Mouse (Mus musculus) stomach, embryonic 15.5 days (tissue): ENCODE data around the gene Hist1h2bq. TPM values are rescaled to one million over a fixed set of nuclear protein-coding genes. Genes with fewer than 3 reads are reported as not detected.

Source experiments
- ATAC-seq: fragments of 200-750 bp; cut with Nextera tagmentation; 2 replicates; pipeline ENCODE4 v1.8.0; 2017; ENCODE audit warnings: low read depth, moderate number of reproducible peaks, moderate TSS enrichment; ENCODE audit not compliant: insufficient read depth, low FRiP score
- H3K27ac ChIP-seq: fragments of 300-500 bp; sonication (generic); 2 replicates; pipeline ENCODE4 v1.5.1; 2015; ENCODE audit warnings: mild to moderate bottlenecking, inconsistent platforms
- H3K27me3 ChIP-seq: fragments of 300-500 bp; sonication (generic); replicated peaks from 2 replicates; pipeline ENCODE4 v1.6.1; 2015; ENCODE audit warnings: inconsistent platforms
- H3K36me3 ChIP-seq: fragments of 300-500 bp; sonication (generic); 2 replicates; pipeline ENCODE4 v1.6.1; 2015; ENCODE audit warnings: inconsistent platforms
- H3K4me1 ChIP-seq: fragments of 300-500 bp; sonication (generic); 2 replicates; pipeline ENCODE4 v1.6.1; 2015; ENCODE audit warnings: inconsistent platforms
- H3K4me2 ChIP-seq: fragments of 300-500 bp; sonication (generic); 2 replicates; pipeline ENCODE4 v1.6.1; 2015; ENCODE audit warnings: mild to moderate bottlenecking, inconsistent platforms
- H3K4me3 ChIP-seq: fragments of 300-500 bp; sonication (generic); replicated peaks from 2 replicates; pipeline ENCODE4 v1.5.1; 2015; ENCODE audit warnings: inconsistent platforms
- H3K9ac ChIP-seq: fragments of 300-500 bp; sonication (generic); 2 replicates; pipeline ENCODE4 v1.6.1; 2015; ENCODE audit warnings: inconsistent platforms
- H3K9me3 ChIP-seq: fragments of 300-500 bp; sonication (generic); 2 replicates; pipeline ENCODE4 v1.6.1; 2016; ENCODE audit warnings: inconsistent platforms
- WGBS: fragments of 180-500 bp; shearing (Covaris S2); methylation state at CpG from one replicate; pipeline ENCODE4 v1.1.7; 2015; 5-methylcytosine and 5-hydroxymethylcytosine counted together
- microRNA-seq: library from miRNA; unstranded; fragments of <30 nt; microRNA quantifications from one replicate; pipeline ENCODE4, GENCODE M21; 2016
- polyA plus RNA-seq: library from polyadenylated mRNA; unstranded; fragments of >200 nt; fragmentation: Nextera tagmentation; extraction: Ambion mirVana; gene quantifications from 2 replicates; pipeline ENCODE4 v1.2.1, GENCODE M21; 2015

Hist1h2bq gene
- polyA plus RNA-seq, 1 experiment from 2014 or later = 17.7 TPM

DNA sequence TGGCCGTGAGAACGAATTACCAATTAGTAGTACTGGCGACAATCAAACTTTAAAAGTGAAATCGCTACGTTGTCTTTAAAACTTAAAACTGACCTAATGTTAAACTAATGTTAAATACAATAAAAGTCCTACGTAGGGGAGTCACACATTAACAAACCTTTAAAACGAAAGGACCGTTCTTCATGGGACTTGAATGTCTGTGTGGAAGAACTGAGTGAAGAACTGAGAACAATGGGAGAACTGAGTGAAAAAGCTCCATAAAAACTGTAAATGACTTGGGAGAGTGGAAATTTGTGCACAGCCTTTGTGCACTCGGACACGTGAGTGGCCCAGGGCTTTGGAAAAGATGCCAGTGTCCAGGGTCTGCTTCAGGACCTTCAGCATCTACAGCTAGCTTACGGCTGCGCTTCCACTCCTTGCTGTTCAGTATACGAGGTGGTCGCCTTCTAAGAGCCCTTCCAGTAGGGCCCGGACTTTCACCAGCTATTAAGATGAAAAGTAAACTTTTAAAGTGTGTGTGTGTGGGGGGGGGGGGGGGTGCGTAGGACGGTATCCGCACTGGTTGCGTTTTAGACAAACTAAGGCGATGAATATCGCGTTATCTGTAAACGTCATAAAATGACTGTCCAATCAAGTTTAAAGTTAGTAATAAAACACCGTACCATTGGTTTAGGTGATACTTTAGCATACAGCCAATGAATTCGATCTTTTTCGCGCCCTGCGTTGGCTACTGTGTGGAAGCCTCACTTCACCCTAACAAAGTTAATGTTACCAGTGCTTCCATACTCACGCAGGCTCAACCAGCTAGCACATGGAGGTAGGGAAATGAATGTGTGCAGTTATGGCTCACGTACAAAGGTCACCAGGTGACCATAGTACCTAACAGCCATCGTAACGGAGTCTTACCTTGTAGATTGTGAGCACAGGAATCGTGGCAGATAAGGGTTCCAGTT is 30.9 kb downstream of the Hist1h2bq start:
- H3K27ac ChIP-seq = peak overlapping the region; percentile 97
- peak overlapping the region; percentile 58 for H3K4me3 ChIP-seq
- H3K4me2 ChIP-seq = peak overlapping the region; percentile 92
- peak; percentile 82 for ATAC-seq
- 3% methylated on average over 33 of the region's 33 CpGs for WGBS
- H3K27me3 ChIP-seq = no peaks in the 10 kb centered on the region
- H3K9me3 ChIP-seq = no peaks in the 10 kb centered on the region
- H3K9ac ChIP-seq = peak overlapping the region; percentile 71
- H3K36me3 ChIP-seq = no peaks in the 10 kb centered on the region
- peaks cover 10% of the 10 kb centered on the region for H3K4me1 ChIP-seq

Small RNA genes lying within 50 kb of the gene (microRNA-seq; reads per million reads assigned to microRNA genes)
- not detected for gene Gm19658
- gene Gm44346 = not detected
- gene Gm44466 = not detected

Other genes starting within 250 kb of the Hist1h2bq start
- not detected in 2 replicates for gene Olfr1364, start 228.4 kb downstream of the Hist1h2bq start, polyA plus RNA-seq
- not detected in 2 replicates for gene Olfr1362, start 196.2 kb downstream of the Hist1h2bq start, polyA plus RNA-seq
- not detected in 2 replicates for gene Olfr11, start 167.7 kb downstream of the Hist1h2bq start, polyA plus RNA-seq
- gene Olfr1361, start 146.8 kb downstream of the Hist1h2bq start, polyA plus RNA-seq = not detected in 2 replicates
- not detected in 2 replicates for gene Olfr1360, start 132.8 kb downstream of the Hist1h2bq start, polyA plus RNA-seq
- not detected in 2 replicates for gene Olfr1359, start 112.1 kb downstream of the Hist1h2bq start, polyA plus RNA-seq
- 1.4 and 4.4 TPM in 2 replicates for gene Hist1h2bl, start 94.1 kb downstream of the Hist1h2bq start, polyA plus RNA-seq
- 25.1 TPM in 2 replicates for gene Hist1h2ai, start 93.8 kb downstream of the Hist1h2bq start, polyA plus RNA-seq
- 4.7 and 6.3 TPM in 2 replicates for gene Hist1h3h, start 92.5 kb downstream of the Hist1h2bq start, polyA plus RNA-seq
- 2.5 and 3.3 TPM in 2 replicates for gene Hist1h2bm, start 88.2 kb downstream of the Hist1h2bq start, polyA plus RNA-seq
- gene Hist1h4j, start 75.1 kb downstream of the Hist1h2bq start, polyA plus RNA-seq = 2.9 and 3.6 TPM in 2 replicates
- 2.4 and 3.2 TPM in 2 replicates for gene Hist1h4k, start 59.7 kb downstream of the Hist1h2bq start, polyA plus RNA-seq
- gene Hist1h2ak, start 56.4 kb downstream of the Hist1h2bq start, polyA plus RNA-seq = 28.6 and 40.6 TPM in 2 replicates
- gene Hist1h2bn, start 56.1 kb downstream of the Hist1h2bq start, polyA plus RNA-seq = 3.3 and 6.0 TPM in 2 replicates
- 25.3 and 26.3 TPM in 2 replicates for gene Hist1h1b, start 29.6 kb downstream of the Hist1h2bq start, polyA plus RNA-seq
- 109 and 120 TPM in 2 replicates for gene Hist1h3i, start 26.8 kb downstream of the Hist1h2bq start, polyA plus RNA-seq
- 9.6 and 16.6 TPM in 2 replicates for gene Hist1h2an, start 23.0 kb downstream of the Hist1h2bq start, polyA plus RNA-seq
- 1.4 and 2.1 TPM in 2 replicates for gene Hist1h2bp, start 22.7 kb downstream of the Hist1h2bq start, polyA plus RNA-seq
- 1.7 TPM in 1 of 2 replicates, not detected in the other for gene Hist1h2ao, start 268 bp upstream of the Hist1h2bq start, polyA plus RNA-seq
- 0.68 TPM in 1 of 2 replicates, not detected in the other for gene Hist1h4m, start 1.5 kb upstream of the Hist1h2bq start, polyA plus RNA-seq
- 14.0 and 15.4 TPM in 2 replicates for gene Hist1h4n, start 22.0 kb upstream of the Hist1h2bq start, polyA plus RNA-seq
- 2,912 and 3,763 TPM in 2 replicates for gene Hist1h2ap, start 23.3 kb upstream of the Hist1h2bq start, polyA plus RNA-seq
- 19.8 and 19.9 TPM in 2 replicates for gene Hist1h2br, start 23.5 kb upstream of the Hist1h2bq start, polyA plus RNA-seq
- gene Zfp184, start 134.9 kb upstream of the Hist1h2bq start, polyA plus RNA-seq = 7.8 and 8.5 TPM in 2 replicates
- 0.09 and 0.12 TPM in 2 replicates for gene Pom121l2, start 171.0 kb upstream of the Hist1h2bq start, polyA plus RNA-seq
- 0.94 and 1.5 TPM in 2 replicates for gene Prss16, start 199.5 kb upstream of the Hist1h2bq start, polyA plus RNA-seq
- gene Hist1h2ah, start 225.4 kb upstream of the Hist1h2bq start, polyA plus RNA-seq = 4.9 and 13.3 TPM in 2 replicates
- gene Hist1h2bk, start 225.7 kb upstream of the Hist1h2bq start, polyA plus RNA-seq = 4.6 and 5.5 TPM in 2 replicates
- gene Hist1h4i, start 231.2 kb upstream of the Hist1h2bq start, polyA plus RNA-seq = 19.1 and 19.3 TPM in 2 replicates
- 36.1 and 42.9 TPM in 2 replicates for gene Hist1h2ag, start 232.7 kb upstream of the Hist1h2bq start, polyA plus RNA-seq
- 7.8 and 8.5 TPM in 2 replicates for gene Hist1h2bj, start 233.0 kb upstream of the Hist1h2bq start, polyA plus RNA-seq